Mouse (Mus musculus) kidney, postnatal 0 days (tissue): Measurements from ENCODE around the gene Maml3. TPM values are rescaled to one million over a fixed set of nuclear protein-coding genes. Genes with fewer than 3 reads are reported as not detected.

ENCODE experiments used
- ATAC-seq: fragments of 200-750 bp; cut with Nextera tagmentation; replicated peaks from 2 replicates; pipeline ENCODE4 v1.8.0; 2017; ENCODE audit warnings: low read depth, moderate number of reproducible peaks, moderate TSS enrichment, moderate library complexity; ENCODE audit not compliant: low FRiP score
- DNase-seq: peaks from one replicate; pipeline ENCODE4 v3.0.0-alpha.2; 2016; ENCODE audit warnings: low spot score
- H3K27ac ChIP-seq: fragments of 300-500 bp; sonication (generic); 2 replicates; pipeline ENCODE4 v1.5.1; 2014; ENCODE audit warnings: mild to moderate bottlenecking
- H3K27me3 ChIP-seq: fragments of 300-500 bp; sonication (generic); 2 replicates; pipeline ENCODE4 v1.6.1; 2014; ENCODE audit warnings: low read length, mixed read lengths; ENCODE audit not compliant: insufficient read depth
- H3K36me3 ChIP-seq: fragments of 300-500 bp; sonication (generic); 2 replicates; pipeline ENCODE4 v1.6.1; 2014; ENCODE audit warnings: low read length, mixed read lengths; ENCODE audit not compliant: insufficient read depth
- H3K4me1 ChIP-seq: fragments of 300-500 bp; sonication (generic); replicated peaks from 2 replicates; pipeline ENCODE4 v1.6.1; 2014; ENCODE audit warnings: antibody characterized with exemption, low read length, mixed read lengths; ENCODE audit not compliant: insufficient read depth
- H3K4me2 ChIP-seq: fragments of 300-500 bp; sonication (generic); 2 replicates; pipeline ENCODE4 v1.6.1; 2014; ENCODE audit warnings: mild to moderate bottlenecking, low read length, moderate library complexity, mixed read lengths
- H3K4me3 ChIP-seq: fragments of 300-500 bp; sonication (generic); replicated peaks from 2 replicates; pipeline ENCODE4 v1.5.1; 2014; ENCODE audit warnings: low read depth, low read length
- H3K9ac ChIP-seq: fragments of 300-500 bp; sonication (generic); 2 replicates; pipeline ENCODE4 v1.6.1; 2014; ENCODE audit warnings: low read depth, low read length
- H3K9me3 ChIP-seq: fragments of 300-500 bp; sonication (generic); replicated peaks from 2 replicates; pipeline ENCODE4 v1.6.1; 2016; ENCODE audit warnings: low read length, inconsistent platforms, mixed read lengths
- CTCF ChIP-seq: IDR thresholded peaks from 2 replicates; pipeline ENCODE4 v1.5.1; 2016; ENCODE audit warnings: antibody characterized with exemption, low read depth, mild to moderate bottlenecking, moderate library complexity
- WGBS: fragments of 180-500 bp; shearing (Covaris S2); extraction: QIAGEN DNeasy Blood & Tissue Kit; methylation state at CpG from one replicate; pipeline ENCODE4 v1.1.7; 2014; 5-methylcytosine and 5-hydroxymethylcytosine counted together
- polyA plus RNA-seq: library from polyadenylated mRNA; unstranded; fragments of >200 nt; fragmentation: Nextera tagmentation; extraction: Ambion mirVana; gene quantifications from 2 replicates; pipeline ENCODE4 v1.2.1, GENCODE M21; 2015

The Maml3 gene
- polyA plus RNA-seq, 1 experiment from 2014 or later, result 5.4 TPM

- 89% methylated on average over 9 of the region's 9 CpGs for WGBS
- no peak overlapping the region for H3K27ac ChIP-seq
- no peak overlapping the region for H3K4me2 ChIP-seq
- DNase-seq, result no peak
- no peaks in the 10 kb centered on the region for H3K36me3 ChIP-seq
- no peak overlapping the region for H3K9ac ChIP-seq
- TF ChIP-seq CTCF, result no peak
- H3K9me3 ChIP-seq, result no peaks in the 10 kb centered on the region
- no peaks in the 10 kb centered on the region for H3K27me3 ChIP-seq
- no peak overlapping the region for H3K4me3 ChIP-seq
- peaks cover 31% of the 10 kb centered on the region for H3K4me1 ChIP-seq
- ATAC-seq, result no peak
Measured at GRCm38 (mm10) chr3:51799650-51800049, 305.2 kb downstream of the Maml3 start.

GRCm38 (mm10) chr3:51796838-51797237 is 308.0 kb downstream of the Maml3 start:
- WGBS, result 15% methylated on average over 6 of the region's 6 CpGs
- no peaks in the 10 kb centered on the region for H3K9me3 ChIP-seq
- peak; percentile 74 for DNase-seq
- no peaks in the 10 kb centered on the region for H3K27me3 ChIP-seq
- 0 out of 2 replicates have a peak overlapping the region, but pooled peaks have one; percentile 25 for H3K27ac ChIP-seq
- no peak overlapping the region for H3K4me3 ChIP-seq
- no peak for TF ChIP-seq CTCF
- no peak; the same call in 1 of the 2 replicates for ATAC-seq
- no peaks in the 10 kb centered on the region for H3K36me3 ChIP-seq
- H3K9ac ChIP-seq, result no peak overlapping the region
- H3K4me1 ChIP-seq, result peaks cover 24% of the 10 kb centered on the region; the same call in 1 of the 2 replicates
- H3K4me2 ChIP-seq, result peak overlapping the region; percentile 32; the same call in 1 of the 2 replicates

GRCm38 (mm10) chr3:51796219-51796828 is 308.6 kb downstream of the Maml3 start:
- no peaks in the 10 kb centered on the region for H3K9me3 ChIP-seq
- peaks cover 24% of the 10 kb centered on the region; the same call in 1 of the 2 replicates for H3K4me1 ChIP-seq
- ATAC-seq, result 0 out of 2 replicates have a peak, but pooled peaks have one; percentile 29
- WGBS, result 59% methylated on average over 12 of the region's 12 CpGs
- H3K27ac ChIP-seq, result no peak overlapping the region
- H3K27me3 ChIP-seq, result no peaks in the 10 kb centered on the region
- H3K4me2 ChIP-seq, result peak overlapping the region; percentile 32; the same call in 1 of the 2 replicates
- no peaks in the 10 kb centered on the region for H3K36me3 ChIP-seq
- no peak for TF ChIP-seq CTCF
- no peak overlapping the region for H3K4me3 ChIP-seq
- DNase-seq, result peak; percentile 59
- no peak overlapping the region for H3K9ac ChIP-seq

GRCm38 (mm10) chr3:51791542-51791941 is 313.3 kb downstream of the Maml3 start:
- Histone ChIP-seq H3K9me3 (no peaks in the 10 kb centered on the region), H3K9ac (no peak overlapping the region), H3K4me2 (no peak overlapping the region), H3K4me3 (no peak overlapping the region), H3K36me3 (no peaks in the 10 kb centered on the region), H3K27me3 (no peaks in the 10 kb centered on the region), H3K4me1 (peaks cover 6% of the 10 kb centered on the region; the same call in 1 of the 2 replicates), H3K27ac (no peak overlapping the region)
- TF ChIP-seq CTCF, result no peak
- ATAC-seq (no peak), DNase-seq (no peak)
- 64% methylated on average over 7 of the region's 7 CpGs for WGBS

- Histone ChIP-seq H3K4me3 (peak overlapping the region; percentile 24; the same call in 1 of the 2 replicates), H3K4me1 (peaks cover 6% of the 10 kb centered on the region; the same call in 1 of the 2 replicates), H3K9me3 (no peaks in the 10 kb centered on the region), H3K36me3 (no peaks in the 10 kb centered on the region), H3K27ac (peak overlapping the region; percentile 79), H3K4me2 (peak overlapping the region; percentile 48), H3K9ac (no peak overlapping the region), H3K27me3 (no peaks in the 10 kb centered on the region)
- ATAC-seq (no peak), DNase-seq (no peak)
- TF ChIP-seq CTCF, result no peak
- WGBS, result 55% methylated on average over 10 of the region's 10 CpGs
Measured at GRCm38 (mm10) chr3:51789389-51789904, 315.4 kb downstream of the Maml3 start.

GRCm38 (mm10) chr3:51788591-51789339 is 316.1 kb downstream of the Maml3 start:
- Histone ChIP-seq H3K27me3 (no peaks in the 10 kb centered on the region), H3K9me3 (no peaks in the 10 kb centered on the region), H3K4me1 (peaks cover 6% of the 10 kb centered on the region; the same call in 1 of the 2 replicates), H3K4me2 (peak overlapping the region; percentile 48), H3K27ac (peak overlapping the region; percentile 79), H3K9ac (no peak overlapping the region), H3K36me3 (no peaks in the 10 kb centered on the region), H3K4me3 (peak overlapping the region; percentile 24)
- TF ChIP-seq CTCF, result no peak
- peak; percentile 91 for DNase-seq
- peak; percentile 69; the same call in 1 of the 2 replicates for ATAC-seq
- WGBS, result 3% methylated on average over 17 of the region's 17 CpGs
